Mouse (Mus musculus) E14TG2a.4 (cell line): ENCODE data around the gene R3hdm4.

Source experiments
- H3K27me3 ChIP-seq: 2 replicates; pipeline ENCODE4 v1.6.1; 2014; ENCODE audit warnings: low read length, control low read depth; ENCODE audit not compliant: insufficient read depth
- H3K36me3 ChIP-seq: 2 replicates; pipeline ENCODE4 v1.6.1; 2014; ENCODE audit warnings: low read length, control low read depth; ENCODE audit not compliant: insufficient read depth
- H3K4me1 ChIP-seq: replicated peaks from 2 replicates; pipeline ENCODE4 v1.6.1; 2014; ENCODE audit warnings: low read depth, low read length, control low read depth
- H3K4me3 ChIP-seq: replicated peaks from 2 replicates; pipeline ENCODE4 v1.5.1; 2014; ENCODE audit warnings: mild to moderate bottlenecking, low read length
- H3K9me3 ChIP-seq: 2 replicates; pipeline ENCODE4 v1.6.1; 2014; ENCODE audit warnings: low read length, control low read depth
- CTCF ChIP-seq: conservative IDR thresholded peaks from 2 replicates; pipeline ENCODE4 v1.5.1; 2014; ENCODE audit warnings: low read length
- NANOG ChIP-seq: IDR thresholded peaks from 2 replicates; pipeline ENCODE4 v1.6.1; 2014; ENCODE audit warnings: borderline replicate concordance, low read length, mixed read lengths
- POU5F1 ChIP-seq: IDR thresholded peaks from 2 replicates; pipeline ENCODE4 v1.6.1; 2014; ENCODE audit warnings: low read length, borderline replicate concordance

The R3hdm4 gene

DNA sequence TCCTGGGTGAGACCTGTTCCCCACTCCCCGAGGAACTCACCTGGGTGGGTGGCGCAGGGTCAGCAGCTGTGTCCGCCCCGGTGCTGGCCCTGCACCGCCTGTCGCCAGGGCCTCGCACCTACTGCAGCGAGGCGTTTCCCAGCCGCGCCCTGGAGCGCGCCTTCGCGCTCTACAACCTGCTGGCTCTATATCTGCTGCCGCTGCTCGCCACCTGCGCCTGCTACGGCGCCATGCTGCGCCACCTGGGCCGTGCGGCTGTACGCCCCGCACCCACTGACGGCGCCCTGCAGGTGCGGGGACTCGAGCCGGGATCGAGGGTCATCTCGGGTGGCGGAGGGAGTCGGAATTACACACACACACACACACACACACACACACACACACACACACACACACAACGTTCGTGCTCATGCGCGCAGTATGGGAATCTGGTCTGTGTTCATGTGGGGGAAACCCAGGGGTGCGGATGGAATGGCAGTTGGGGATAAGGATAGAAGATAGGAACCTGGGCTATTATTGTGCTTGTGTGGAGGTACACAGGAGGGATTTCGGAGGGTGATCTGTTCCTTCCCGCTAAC, at the start of gene R3hdm4:
Gene R3hdm4, minus strand, starts transcription at position 251 of the 578 bp plus-strand sequence.
- peak within 1 kb of the TSS; percentile 69 for H3K4me3 ChIP-seq
- H3K4me1 ChIP-seq: peaks cover 87% of the 10 kb centered on the region
- no peaks in the 10 kb centered on the region for H3K9me3 ChIP-seq
- TF ChIP-seq NANOG (no peak), CTCF (no peak), POU5F1 (no peak)
- H3K36me3 ChIP-seq: no peaks in the 10 kb centered on the region
- H3K27me3 ChIP-seq: peaks cover 68% of the 10 kb centered on the region

DNA sequence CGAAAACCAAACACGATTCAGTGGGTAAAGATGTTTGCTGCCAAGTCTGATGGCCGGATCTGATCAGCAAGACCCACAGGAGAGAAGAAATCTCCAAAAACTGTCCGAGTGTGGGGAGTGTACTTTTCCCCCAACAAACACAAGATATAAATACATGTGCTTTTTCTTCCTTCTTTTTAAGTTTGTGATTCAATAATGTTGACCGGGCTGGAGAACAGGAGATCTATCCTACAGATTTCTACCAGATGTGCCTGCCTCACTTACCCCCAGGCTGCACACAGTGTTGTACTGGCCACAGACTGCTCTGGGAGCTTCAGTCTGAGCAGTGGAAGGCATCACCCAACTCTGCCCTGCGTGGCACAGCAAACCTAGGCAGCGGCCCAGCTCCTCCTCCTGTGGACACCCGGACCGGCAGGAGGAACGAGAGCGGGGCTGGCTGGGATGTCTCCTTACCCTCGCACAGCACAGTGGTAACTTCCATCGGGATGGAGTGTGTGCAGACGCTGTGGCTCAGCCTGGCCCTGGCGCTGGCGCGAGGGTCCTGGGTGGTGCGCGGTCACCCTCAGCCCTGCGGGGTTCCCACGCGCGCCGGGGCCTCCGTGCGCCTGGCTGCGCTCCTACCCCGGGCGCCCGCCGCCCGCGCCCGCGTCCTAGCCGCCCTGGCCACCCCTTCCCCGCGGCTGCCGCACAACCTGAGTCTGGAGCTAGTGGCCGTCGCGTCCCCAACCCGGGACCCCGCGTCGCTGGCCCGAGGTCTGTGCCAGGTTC, 49.6 kb upstream of the R3hdm4 start, which contains the start of gene Grin3b:
Gene Grin3b, plus strand, starts transcription at position 301 of the 768 bp plus-strand sequence.
- peaks cover 81% of the 10 kb centered on the region for H3K4me1 ChIP-seq
- H3K36me3 ChIP-seq: peaks cover 41% of the 10 kb centered on the region
- TF ChIP-seq POU5F1 (no peak), CTCF (no peak), NANOG (no peak)
- no peaks in the 10 kb centered on the region for H3K9me3 ChIP-seq
- H3K27me3 ChIP-seq: peaks cover 60% of the 10 kb centered on the region
- peak within 1 kb of the TSS; percentile 81 for H3K4me3 ChIP-seq

GRCm38 (mm10) chr10:79969124-79969568, 48.1 kb upstream of the R3hdm4 start:
- no peaks in the 10 kb centered on the region for H3K9me3 ChIP-seq
- H3K4me3 ChIP-seq: no peak overlapping the region

GRCm38 (mm10) chr10:79968181-79968580, 47.2 kb upstream of the R3hdm4 start:
- no peak for TF ChIP-seq POU5F1
- TF ChIP-seq CTCF: no peak
- no peak for TF ChIP-seq NANOG
- Histone ChIP-seq H3K27me3 (peaks cover 37% of the 10 kb centered on the region), H3K4me1 (peaks cover 80% of the 10 kb centered on the region)

More at GRCm38 (mm10) chr10:79969124-79969568, 48.1 kb upstream of the R3hdm4 start:
- peaks cover 46% of the 10 kb centered on the region for H3K27me3 ChIP-seq
- H3K4me1 ChIP-seq: peaks cover 80% of the 10 kb centered on the region
- no peak for TF ChIP-seq NANOG
- no peak for TF ChIP-seq POU5F1
- H3K36me3 ChIP-seq: peaks cover 55% of the 10 kb centered on the region

GRCm38 (mm10) chr10:79966886-79967400, 45.9 kb upstream of the R3hdm4 start:
- TF ChIP-seq POU5F1 (no peak), NANOG (no peak), CTCF (no peak)
- Histone ChIP-seq H3K36me3 (peaks cover 77% of the 10 kb centered on the region), H3K9me3 (no peaks in the 10 kb centered on the region), H3K27me3 (peaks cover 26% of the 10 kb centered on the region), H3K4me1 (peaks cover 82% of the 10 kb centered on the region), H3K4me3 (no peak overlapping the region)

More at GRCm38 (mm10) chr10:79968181-79968580, 47.2 kb upstream of the R3hdm4 start:
- Histone ChIP-seq H3K9me3 (no peaks in the 10 kb centered on the region), H3K4me3 (no peak overlapping the region), H3K36me3 (peaks cover 65% of the 10 kb centered on the region)

GRCm38 (mm10) chr10:79965325-79965724, 44.3 kb upstream of the R3hdm4 start:
- Histone ChIP-seq H3K36me3 (peaks cover 90% of the 10 kb centered on the region), H3K9me3 (no peaks in the 10 kb centered on the region), H3K4me3 (no peak overlapping the region), H3K27me3 (peaks cover 9% of the 10 kb centered on the region), H3K4me1 (peaks cover 82% of the 10 kb centered on the region)
- no peak for TF ChIP-seq CTCF
- no peak for TF ChIP-seq POU5F1
- no peak for TF ChIP-seq NANOG

- TF ChIP-seq POU5F1: no peak
- no peak for TF ChIP-seq NANOG
- no peak for TF ChIP-seq CTCF
- Histone ChIP-seq H3K9me3 (no peaks in the 10 kb centered on the region), H3K36me3 (peaks cover 90% of the 10 kb centered on the region), H3K4me3 (no peak overlapping the region), H3K4me1 (peaks cover 80% of the 10 kb centered on the region), H3K27me3 (peaks cover 5% of the 10 kb centered on the region)
These were observed 43.7 kb upstream of the R3hdm4 start for GRCm38 (mm10) chr10:79964727-79965126.

DNA sequence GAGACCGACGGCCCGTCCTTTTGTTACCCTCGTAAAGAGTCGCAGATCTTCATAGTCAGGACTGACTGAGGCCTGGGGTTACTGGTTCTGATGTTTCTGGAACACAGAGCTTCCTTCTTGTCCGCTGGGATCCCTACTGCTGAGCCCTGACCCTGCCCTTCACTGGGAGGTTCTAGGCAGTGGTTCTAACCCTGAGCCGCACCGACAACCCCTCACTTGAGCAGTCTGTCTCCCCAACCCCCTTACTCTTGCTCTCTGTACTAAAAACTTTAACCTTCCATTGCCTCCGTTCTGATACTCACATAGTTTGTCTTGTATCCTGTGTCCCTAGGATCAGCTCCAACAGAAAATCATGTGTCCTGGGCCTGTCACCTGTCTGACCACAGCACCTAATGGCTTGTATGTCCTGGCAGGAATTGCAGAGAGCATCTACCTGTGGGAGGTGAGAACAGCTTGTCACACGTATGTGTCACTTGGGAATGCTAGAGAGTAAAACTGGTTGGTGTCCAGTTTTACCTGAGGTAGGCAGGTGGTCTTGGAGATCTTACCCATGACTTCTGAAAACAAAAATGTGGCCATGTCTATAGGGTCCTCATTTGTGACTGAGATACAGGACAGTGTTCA, 39.8 kb upstream of the R3hdm4 start:
- Histone ChIP-seq H3K36me3 (peaks cover 51% of the 10 kb centered on the region), H3K4me3 (peak overlapping the region; percentile 100), H3K4me1 (peaks cover 70% of the 10 kb centered on the region), H3K27me3 (no peaks in the 10 kb centered on the region), H3K9me3 (no peaks in the 10 kb centered on the region)
- no peak for TF ChIP-seq POU5F1
- no peak for TF ChIP-seq CTCF
- no peak for TF ChIP-seq NANOG
